Mouse (Mus musculus) liver, adult 2 months (tissue): ENCODE data around the gene AA986860.
A peak's percentile ranks its signal among the peaks of the same experiment; 100 is the strongest.

Experiments
- CTCF ChIP-seq: fragments of 200-500 bp; IDR thresholded peaks from 2 replicates; pipeline ENCODE4 v1.5.1; 2011; ENCODE audit warnings: low read depth, low read length, control low read depth
- POLR2A ChIP-seq: fragments of 200-500 bp; IDR thresholded peaks from 2 replicates; pipeline ENCODE4 v1.6.1; 2011; ENCODE audit warnings: low read length, control low read depth; ENCODE audit not compliant: insufficient read depth; ENCODE audit errors: extremely low read depth

DNA sequence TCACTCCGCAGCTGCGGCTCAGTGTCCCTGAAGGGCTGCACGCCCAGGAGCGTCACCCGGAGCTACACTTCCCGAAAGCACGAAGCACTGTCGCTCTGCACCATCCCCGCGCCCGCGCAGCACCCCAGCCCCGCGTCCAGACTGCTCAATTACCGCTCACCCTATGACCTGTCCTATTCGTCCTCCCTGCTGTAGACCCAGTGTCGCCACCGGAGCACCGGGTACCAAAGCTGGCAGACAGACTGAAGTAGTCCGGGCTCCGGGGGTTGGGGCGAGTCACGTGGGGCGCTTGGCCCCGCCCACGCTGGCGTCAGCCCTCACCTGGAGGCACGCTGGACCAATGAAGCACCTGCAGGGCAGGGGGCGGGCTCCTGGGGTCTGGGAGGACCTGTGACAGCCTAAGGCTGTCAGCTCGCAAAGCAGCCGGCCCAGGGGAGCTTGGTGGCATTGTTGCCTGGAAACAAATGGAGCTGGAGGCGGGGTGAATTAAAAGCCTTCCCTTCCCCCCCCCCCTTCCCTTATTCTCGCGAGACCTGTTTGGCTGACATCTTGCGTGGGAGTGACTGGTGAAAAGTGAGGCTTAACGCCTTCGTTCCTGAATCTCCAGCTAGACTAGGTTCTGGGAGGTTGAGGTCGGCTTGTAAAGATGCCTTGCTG lies 16.1 kb upstream of the AA986860 start, which contains the start of gene Gm29427:
- TF ChIP-seq CTCF: no peak
- peak; percentile 77 for TF ChIP-seq POLR2A
